Mouse (Mus musculus): ENCODE measurements around the gene Slc25a29.

- TF ChIP-seq GATA1 (IDR thresholded peaks at IDR 0.05; ENCODE audit: low read length), result no peak
- no peak for TF ChIP-seq TAL1 (IDR thresholded peaks at IDR 0.05; ENCODE audit: low read length)
Observed at GRCm38 (mm10) chr12:108809771-108810170, 25.9 kb downstream of the Slc25a29 start.
